Mouse (Mus musculus): Measurements from ENCODE around the gene Sprr3. TPM values are rescaled to one million over a fixed set of nuclear protein-coding genes. Genes with fewer than 3 reads are reported as not detected.

The Sprr3 gene
- total RNA-seq (2012; rRNA removed): not detected in 2 replicates
- polyA plus RNA-seq (2012; ENCODE audit: insufficient read depth in 1 of 2, insufficient read length in 2 of 2, low read depth in 1 of 2, low replicate concordance in 2 of 2, missing spikeins in 1 of 2): not detected

DNA sequence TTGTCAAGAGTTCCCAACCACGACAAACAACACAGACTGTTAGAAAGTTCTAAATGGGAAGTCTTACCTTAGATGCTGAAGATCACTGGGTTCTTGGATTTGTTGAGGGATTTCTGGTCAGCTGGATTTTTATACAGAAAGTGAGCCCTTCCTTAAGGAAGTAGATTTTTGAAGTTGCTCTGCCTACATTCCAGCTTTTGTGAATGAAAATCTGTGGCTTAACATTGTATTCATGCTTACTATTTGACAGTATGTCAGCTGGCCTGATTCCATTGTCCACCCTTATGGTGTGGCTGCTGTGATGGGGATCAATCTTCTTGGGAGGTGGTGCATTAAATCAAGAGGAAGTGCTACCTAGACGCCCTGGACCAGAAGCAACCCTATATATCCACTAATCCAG, at the start of gene Sprr3:
Gene Sprr3 (minus strand): TSS at position 101 of the 400 bp plus-strand sequence.
- H3K27me3 ChIP-seq (ENCODE audit: control insufficient read depth in 1 of 2, insufficient read depth in 2 of 2, low read length in 2 of 2): no peaks in the 10 kb centered on the region
- H3K4me1 ChIP-seq (ENCODE audit: control insufficient read depth in 1 of 2, insufficient read depth in 2 of 2, low read length in 2 of 2): no peaks in the 10 kb centered on the region
- no peaks in the 10 kb centered on the region for H3K79me2 ChIP-seq (ENCODE audit: control insufficient read depth, insufficient read depth, low read length, poor library complexity)
- no peak within 1 kb of the TSS for H3K27ac ChIP-seq (ENCODE audit: control insufficient read depth, low read depth, low read length)
- no peak for DNase-seq (ENCODE audit: low read depth, low spot score)
- H3K9ac ChIP-seq (ENCODE audit: control insufficient read depth, low read depth, low read length, poor library complexity, severe bottlenecking): no peak within 1 kb of the TSS
- H3K4me3 ChIP-seq (ENCODE audit: control insufficient read depth in 1 of 2, insufficient read depth in 1 of 2, low read depth in 2 of 2, low read length in 2 of 2): no peak within 1 kb of the TSS
- no peak for TF ChIP-seq RCOR1 (IDR thresholded peaks at IDR 0.05; ENCODE audit: low read depth, low read length)
- no peak for TF ChIP-seq CTCF (IDR thresholded peaks at IDR 0.05 in 2 of 3, conservative IDR thresholded peaks at IDR 0.05 in 1 of 3; ENCODE audit: control insufficient read depth in 1 of 3, insufficient read depth in 1 of 3, low read depth in 2 of 3, low read length in 3 of 3, poor library complexity in 1 of 3, severe bottlenecking in 1 of 3)
- no peak for TF ChIP-seq TBP (IDR thresholded peaks at IDR 0.05; ENCODE audit: low read depth, low read length)
- TF ChIP-seq MAFK (IDR thresholded peaks at IDR 0.05; ENCODE audit: borderline replicate concordance, low read depth, low read length): no peak
- TF ChIP-seq MYB (IDR thresholded peaks at IDR 0.05; ENCODE audit: low read depth, low read length): no peak
- no peaks in the 10 kb centered on the region for H3K36me3 ChIP-seq (ENCODE audit: control insufficient read depth in 1 of 2, insufficient read depth in 2 of 2, low read length in 2 of 2)
- H3K9me3 ChIP-seq (replicated peaks; ENCODE audit: insufficient read depth, low read length): no peaks in the 10 kb centered on the region

DNA sequence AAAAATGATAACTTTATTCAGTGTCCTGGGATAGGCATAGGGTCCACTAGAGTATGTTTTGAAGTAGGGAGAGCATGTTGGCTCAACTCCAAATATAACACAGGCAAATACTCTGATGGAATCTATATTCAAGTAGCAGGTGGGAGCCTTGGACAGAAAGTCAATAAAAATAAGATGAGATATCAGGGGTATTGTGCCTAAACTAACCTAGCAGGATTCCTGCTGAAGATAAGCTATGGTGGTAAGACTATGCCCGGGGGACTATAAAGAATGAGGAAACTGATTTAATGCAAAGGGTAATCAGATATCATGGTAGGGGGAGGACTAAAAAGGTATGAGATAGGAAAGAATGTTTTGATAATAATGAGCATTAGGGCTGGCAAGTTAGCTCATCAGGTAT, 49.7 kb upstream of the Sprr3 start:
- no peak for TF ChIP-seq ZNF384 (IDR thresholded peaks at IDR 0.05; ENCODE audit: low read depth, low read length)
- no peak for TF ChIP-seq USF1 (IDR thresholded peaks at IDR 0.05; ENCODE audit: low read depth, low read length)
- TF ChIP-seq E2F4 (IDR thresholded peaks at IDR 0.05; ENCODE audit: borderline replicate concordance, low read depth, low read length): no peak
- no peak for TF ChIP-seq ETS1 (IDR thresholded peaks at IDR 0.05; ENCODE audit: low read depth, low read length)
- no peak for TF ChIP-seq CHD2 (IDR thresholded peaks at IDR 0.05; ENCODE audit: low read length)
- no peaks in the 10 kb centered on the region for H3K79me2 ChIP-seq (ENCODE audit: control insufficient read depth, insufficient read depth, low read length, poor library complexity)
- H3K36me3 ChIP-seq (ENCODE audit: control insufficient read depth in 1 of 2, insufficient read depth in 2 of 2, low read length in 2 of 2): no peaks in the 10 kb centered on the region
- H3K27me3 ChIP-seq (ENCODE audit: control insufficient read depth in 1 of 2, insufficient read depth in 2 of 2, low read length in 2 of 2): no peaks in the 10 kb centered on the region
- H3K4me3 ChIP-seq (ENCODE audit: control insufficient read depth in 1 of 2, insufficient read depth in 1 of 2, low read depth in 2 of 2, low read length in 2 of 2): no peak overlapping the region
- H3K9me3 ChIP-seq (replicated peaks; ENCODE audit: insufficient read depth, low read length): no peaks in the 10 kb centered on the region
- no peak overlapping the region for H3K9ac ChIP-seq (ENCODE audit: control insufficient read depth, low read depth, low read length, poor library complexity, severe bottlenecking)
- H3K27ac ChIP-seq (ENCODE audit: control insufficient read depth, low read depth, low read length): no peak overlapping the region
- no peaks in the 10 kb centered on the region for H3K4me1 ChIP-seq (ENCODE audit: control insufficient read depth in 1 of 2, insufficient read depth in 2 of 2, low read length in 2 of 2)
- no peak for DNase-seq (ENCODE audit: low read depth, low spot score)

DNA sequence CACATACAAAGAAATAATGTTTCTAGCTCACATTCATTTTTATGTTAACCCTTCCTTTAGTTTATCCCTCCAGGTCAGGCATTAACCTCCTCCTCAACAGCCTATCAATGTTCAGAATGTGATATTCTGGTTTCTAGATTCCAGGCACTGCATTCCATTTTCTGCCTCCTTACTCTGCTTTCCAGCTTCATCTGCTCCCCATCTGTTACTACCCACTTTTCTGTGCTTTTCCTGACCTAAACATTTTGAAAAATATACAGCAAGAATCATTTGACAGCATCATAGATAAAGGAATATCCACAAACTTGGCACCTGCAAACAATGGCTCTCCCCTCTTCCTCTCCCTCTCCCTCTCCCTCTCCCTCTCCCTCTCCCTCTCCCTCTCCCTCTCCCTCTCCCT, 45.0 kb upstream of the Sprr3 start:
- Histone ChIP-seq H3K27ac (ENCODE audit: control insufficient read depth, low read depth, low read length) (no peak overlapping the region), H3K79me2 (ENCODE audit: control insufficient read depth, insufficient read depth, low read length, poor library complexity) (no peaks in the 10 kb centered on the region), H3K36me3 (ENCODE audit: control insufficient read depth in 1 of 2, insufficient read depth in 2 of 2, low read length in 2 of 2) (no peaks in the 10 kb centered on the region), H3K9ac (ENCODE audit: control insufficient read depth, low read depth, low read length, poor library complexity, severe bottlenecking) (no peak overlapping the region), H3K4me1 (ENCODE audit: control insufficient read depth in 1 of 2, insufficient read depth in 2 of 2, low read length in 2 of 2) (no peaks in the 10 kb centered on the region), H3K27me3 (ENCODE audit: control insufficient read depth in 1 of 2, insufficient read depth in 2 of 2, low read length in 2 of 2) (no peaks in the 10 kb centered on the region), H3K4me3 (ENCODE audit: control insufficient read depth in 1 of 2, insufficient read depth in 1 of 2, low read depth in 2 of 2, low read length in 2 of 2) (no peak overlapping the region), H3K9me3 (replicated peaks; ENCODE audit: insufficient read depth, low read length) (no peaks in the 10 kb centered on the region)
- TF ChIP-seq MEF2A (IDR thresholded peaks at IDR 0.05; ENCODE audit: extremely low read depth, insufficient replicate concordance, low read depth, low read length, poor library complexity, severe bottlenecking): no peak
- no peak for TF ChIP-seq POLR2AphosphoS2 (IDR thresholded peaks at IDR 0.05; ENCODE audit: low read length)
- no peak for TF ChIP-seq POLR2AphosphoS5 (IDR thresholded peaks at IDR 0.05; ENCODE audit: borderline replicate concordance, low read depth, low read length)
- no peak for TF ChIP-seq NELFE (IDR thresholded peaks at IDR 0.05; ENCODE audit: low read depth, low read length)
- no peak for TF ChIP-seq ZKSCAN1 (IDR thresholded peaks at IDR 0.05; ENCODE audit: low read depth, low read length)
- TF ChIP-seq USF2 (IDR thresholded peaks at IDR 0.05; ENCODE audit: borderline replicate concordance in 1 of 2, insufficient read depth in 1 of 2, low read depth in 1 of 2, low read length in 2 of 2): no peak
- TF ChIP-seq EP300 (IDR thresholded peaks at IDR 0.05; ENCODE audit: low read depth in 1 of 2, low read length in 2 of 2): no peak
- TF ChIP-seq ZMIZ1 (IDR thresholded peaks at IDR 0.05; ENCODE audit: low read depth, low read length): no peak
- DNase-seq (ENCODE audit: low read depth, low spot score): no peak

All from MEL (cell line).